Mouse (Mus musculus): ENCODE results near the gene Dennd6b.

Dennd6b gene

DNA sequence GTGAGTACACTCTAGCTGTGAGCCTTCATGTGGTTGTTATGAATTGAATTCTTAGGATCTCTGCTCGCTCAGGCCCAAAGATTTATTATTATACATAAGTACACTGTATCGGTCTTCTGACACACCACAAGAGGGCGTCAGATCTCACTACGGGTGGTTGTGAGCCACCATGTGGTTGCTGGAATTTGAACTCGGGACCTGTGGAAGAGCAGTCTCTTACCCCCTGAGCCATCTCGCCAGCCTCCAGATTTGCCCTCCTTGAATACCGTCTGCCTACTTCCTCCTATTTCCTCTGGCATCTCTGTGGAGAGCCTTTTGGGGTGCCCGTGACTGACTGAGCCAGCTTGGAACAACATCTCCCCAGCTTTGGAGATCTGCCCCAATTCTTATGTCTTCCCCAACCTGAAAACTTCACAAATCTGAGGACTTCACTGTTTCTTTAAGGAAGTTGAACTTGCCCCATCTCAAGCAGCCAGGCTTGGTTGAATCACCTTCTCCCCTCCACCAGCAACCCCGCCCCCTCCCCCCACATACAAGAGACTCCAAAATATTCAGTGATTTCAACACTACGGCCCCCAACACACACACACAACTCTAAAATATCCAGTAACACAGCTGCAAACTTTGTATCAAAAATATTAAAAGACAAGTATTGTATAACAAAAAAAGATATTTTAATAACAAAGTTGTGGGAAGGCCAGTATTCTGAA is 14.6 kb downstream of the Dennd6b start:
- DNase-seq: peak; percentile 52 to 53

DNA sequence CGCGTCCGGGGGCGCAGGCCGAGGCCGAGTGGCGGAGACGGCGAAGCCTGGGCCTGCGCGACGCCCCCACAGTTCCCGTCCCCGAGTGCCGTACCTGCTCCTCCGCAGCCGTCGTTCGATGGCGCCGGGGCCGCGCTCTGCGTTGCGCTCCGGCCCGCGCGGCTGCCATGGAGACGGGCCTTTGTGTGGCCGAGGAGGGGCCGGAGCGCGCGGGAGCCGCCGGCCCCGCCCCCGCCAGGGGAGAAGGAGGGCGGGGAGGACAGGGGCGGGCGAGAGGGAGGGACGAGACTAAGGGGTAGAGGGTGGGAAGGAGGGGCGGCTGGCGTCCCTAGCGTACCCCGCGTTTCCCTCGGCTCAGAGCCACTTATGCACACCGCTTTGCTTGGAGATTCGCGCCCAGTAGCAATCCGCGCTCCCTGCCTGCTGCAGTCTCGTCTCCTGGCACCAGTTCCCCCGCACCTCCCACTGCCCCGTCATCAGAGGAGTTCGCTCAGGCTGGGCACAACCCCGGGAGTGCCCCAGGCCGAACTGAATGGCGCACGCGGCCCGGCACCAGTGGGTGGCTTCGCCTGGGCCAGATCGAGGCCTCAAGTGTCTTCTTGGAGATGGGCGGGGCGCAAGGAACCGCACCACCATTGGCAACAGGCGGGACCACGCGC is 15.6 kb downstream of the Dennd6b start, which contains the start of gene Plxnb2:
Plxnb2 (minus strand) TSS at position 218 of the 659 bp plus-strand sequence.
- DNase-seq: peak; percentile 87 to 93

DNA sequence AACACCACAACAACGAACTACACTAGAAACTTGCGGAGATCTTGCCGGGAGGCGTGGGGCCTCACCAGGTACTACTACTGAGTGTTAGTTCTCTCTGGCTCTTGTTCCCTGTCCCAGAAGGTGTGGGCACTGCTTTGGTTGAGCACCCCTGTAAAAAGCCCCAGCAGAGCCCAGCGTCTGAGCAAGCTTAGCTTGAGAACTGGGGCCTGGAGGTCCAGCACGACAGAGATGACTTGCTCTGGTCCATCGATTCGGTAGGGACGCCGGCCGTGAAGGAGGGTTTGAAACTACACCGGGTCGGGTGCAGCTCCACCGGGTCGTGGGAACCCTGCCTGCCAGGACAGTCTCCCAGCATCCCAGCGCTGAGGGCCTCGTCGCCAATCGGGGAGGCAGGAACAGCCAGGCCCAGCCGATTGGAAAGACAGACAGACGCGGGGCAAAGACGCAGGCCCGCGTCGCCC is 16.2 kb downstream of the Dennd6b start:
- peak in 1 of 2 experiments; percentile 68 for DNase-seq

DNA sequence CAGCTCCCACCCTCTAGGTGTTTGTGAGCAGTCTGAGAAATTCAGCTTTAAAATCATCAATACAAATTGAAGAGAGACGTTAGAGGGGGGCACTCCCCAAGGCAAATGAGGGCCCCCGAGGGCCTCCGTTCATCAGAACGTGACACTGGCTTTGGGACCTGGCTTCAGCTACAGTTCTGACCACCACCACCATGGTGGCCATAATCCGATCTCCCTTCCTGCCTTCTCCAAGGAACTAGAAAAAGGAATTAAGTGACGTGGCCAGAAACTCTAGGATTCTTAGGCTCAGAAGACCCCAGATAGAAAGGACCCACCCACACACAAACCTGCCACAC is 16.7 kb downstream of the Dennd6b start:
- DNase-seq: peak in 1 of 2 experiments; percentile 26

DNA sequence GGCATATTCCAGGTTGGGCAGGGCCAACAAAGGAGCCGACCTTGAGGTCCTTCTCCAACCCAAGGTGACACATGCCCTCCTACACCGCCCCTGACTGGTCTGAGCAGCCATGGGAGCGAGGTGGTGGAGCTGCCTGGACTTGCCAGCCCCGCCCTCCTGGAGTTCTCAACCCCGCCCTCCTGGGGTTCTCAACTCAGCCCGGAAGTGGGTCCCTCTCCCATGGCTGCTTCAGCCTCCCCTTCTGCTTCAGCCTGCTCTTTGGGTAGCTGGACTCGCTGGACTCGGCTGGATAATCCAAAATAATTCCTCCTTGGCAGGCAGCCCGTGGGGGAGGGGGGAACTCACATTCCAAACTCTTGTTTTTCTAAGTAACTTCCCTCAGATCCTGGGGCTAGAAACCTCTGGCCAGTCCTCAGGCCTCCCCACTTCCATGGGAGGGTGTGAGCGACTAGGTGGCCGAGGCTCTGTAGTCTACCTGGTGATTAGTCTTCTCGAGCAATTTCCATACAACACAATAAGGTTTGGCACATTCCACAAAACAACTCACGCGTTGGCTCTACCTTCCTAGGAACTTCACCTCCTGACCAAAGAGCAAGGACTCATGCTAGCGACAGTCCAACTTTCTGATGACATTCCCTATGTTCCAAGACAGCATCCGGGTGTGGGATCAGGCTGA is 17.2 kb downstream of the Dennd6b start:
- DNase-seq: peak; percentile 84

DNA sequence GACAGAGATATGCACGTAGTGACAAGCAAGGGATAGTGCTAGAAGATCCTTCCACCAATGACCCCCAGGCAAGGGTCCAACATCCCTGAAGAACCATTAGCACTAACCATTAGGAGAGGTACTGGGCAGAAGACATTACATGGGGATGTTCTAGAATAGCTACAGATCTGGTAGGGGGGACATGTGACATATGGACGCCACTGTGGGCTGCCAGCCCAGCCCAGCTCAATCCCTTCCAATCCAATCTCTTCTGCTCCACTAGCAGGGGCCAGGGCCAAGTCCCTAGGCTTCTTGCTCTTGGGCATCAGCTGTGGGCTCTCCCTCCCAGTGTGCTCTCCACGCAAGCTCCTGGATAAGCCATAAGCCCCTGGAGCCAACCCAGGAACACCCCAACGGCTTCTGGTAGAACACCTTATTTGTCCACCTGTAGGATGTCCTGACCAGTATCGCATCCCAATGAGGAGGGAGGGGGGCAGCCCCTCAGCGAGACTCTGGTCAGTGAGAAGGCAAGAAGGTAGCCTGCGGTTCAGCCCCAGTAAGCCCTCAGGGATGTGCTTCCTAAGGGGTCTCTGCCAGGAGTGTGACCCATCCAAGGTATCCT is 17.9 kb downstream of the Dennd6b start:
- DNase-seq: peak; percentile 93 to 96

DNA sequence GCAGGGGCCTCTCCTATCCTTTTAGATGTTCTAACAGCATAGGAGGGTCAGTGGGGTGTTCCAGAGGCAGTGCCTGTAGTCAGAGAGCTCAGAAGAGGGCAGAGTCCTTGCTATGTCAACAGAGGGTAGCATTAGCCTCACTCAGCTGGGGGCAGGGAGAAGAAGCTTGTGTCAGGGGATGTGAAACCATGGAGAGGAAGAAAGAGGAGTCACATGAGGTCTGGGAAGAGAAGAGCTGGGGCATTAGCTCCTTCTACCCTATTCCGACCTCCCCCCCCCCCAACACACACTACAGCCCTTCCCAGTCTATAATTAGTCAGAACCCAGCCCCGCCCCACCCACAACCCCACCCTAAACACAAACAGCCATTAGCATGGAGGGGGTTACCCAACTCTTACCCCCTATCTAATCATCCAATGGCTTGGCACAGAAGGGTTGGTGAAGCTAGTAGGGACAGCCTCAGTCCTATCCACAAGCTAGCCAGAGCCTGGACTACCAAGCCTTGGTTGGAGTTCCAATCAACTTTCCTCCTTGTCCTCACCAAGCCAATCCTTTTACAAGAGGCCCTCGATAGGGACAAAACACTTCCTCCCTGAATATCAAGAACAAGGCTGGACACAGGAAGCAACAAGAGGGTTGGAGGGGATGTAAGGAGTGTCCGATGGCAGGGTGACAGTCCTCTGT is 18.6 kb downstream of the Dennd6b start:
- DNase-seq: peak; percentile 34 to 45

DNA sequence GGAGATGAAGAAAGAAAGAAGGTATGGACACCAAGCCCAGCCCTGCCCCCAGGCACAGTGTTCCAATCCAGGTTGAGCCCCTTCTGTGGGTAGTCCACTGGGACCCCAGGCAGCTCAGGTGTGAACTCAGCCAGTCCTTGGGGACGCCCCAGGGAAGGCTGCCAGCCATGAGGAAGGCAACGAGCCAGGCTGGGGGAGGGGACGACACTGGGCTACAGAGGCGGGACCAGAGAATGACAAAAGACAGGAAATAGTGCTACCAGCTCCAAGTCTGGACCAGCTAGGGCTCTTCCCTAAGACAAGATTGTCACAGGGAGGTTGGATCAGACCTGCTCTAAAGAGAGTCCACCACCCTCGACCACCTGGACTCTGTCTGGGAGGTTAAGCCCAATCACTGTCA is 19.2 kb downstream of the Dennd6b start:
- peak; percentile 83 to 88 for DNase-seq

DNA sequence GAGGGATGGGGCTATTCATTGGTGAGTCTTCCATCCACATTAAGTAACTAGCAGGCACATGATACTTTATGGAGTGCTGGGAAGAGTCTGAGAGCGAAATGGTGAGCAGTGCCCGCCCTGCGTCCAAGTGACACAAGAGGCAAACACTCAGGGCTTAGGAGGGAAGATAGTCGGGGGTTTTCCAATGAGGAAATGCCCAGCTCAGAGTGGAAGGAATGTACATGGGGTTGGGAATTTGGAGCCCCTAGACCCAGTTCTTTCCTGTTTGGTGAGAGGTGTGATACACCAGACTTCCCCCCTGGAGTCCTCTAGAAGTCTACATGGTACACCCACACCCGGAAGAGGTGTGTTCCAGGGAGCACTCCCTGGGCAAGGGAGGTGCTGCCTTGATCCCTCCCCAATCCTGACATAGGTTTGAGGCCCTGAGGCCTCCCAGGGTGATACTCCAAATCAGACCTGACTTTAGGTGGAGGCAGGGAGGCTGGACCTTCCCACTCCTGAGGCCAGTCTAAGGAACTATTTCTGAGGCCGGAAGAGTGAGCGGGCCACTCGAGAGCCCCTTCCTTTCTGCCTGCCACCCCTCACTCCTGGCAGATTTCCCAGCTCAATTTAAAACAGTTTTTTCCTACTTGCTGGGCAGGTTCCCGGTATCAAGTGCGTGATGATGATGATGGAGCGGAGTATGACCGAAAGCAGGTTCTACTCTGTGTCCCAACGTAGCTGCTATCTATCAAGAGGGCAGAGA is 20.7 kb downstream of the Dennd6b start:
- DNase-seq: peak in 1 of 2 experiments; percentile 17

DNA sequence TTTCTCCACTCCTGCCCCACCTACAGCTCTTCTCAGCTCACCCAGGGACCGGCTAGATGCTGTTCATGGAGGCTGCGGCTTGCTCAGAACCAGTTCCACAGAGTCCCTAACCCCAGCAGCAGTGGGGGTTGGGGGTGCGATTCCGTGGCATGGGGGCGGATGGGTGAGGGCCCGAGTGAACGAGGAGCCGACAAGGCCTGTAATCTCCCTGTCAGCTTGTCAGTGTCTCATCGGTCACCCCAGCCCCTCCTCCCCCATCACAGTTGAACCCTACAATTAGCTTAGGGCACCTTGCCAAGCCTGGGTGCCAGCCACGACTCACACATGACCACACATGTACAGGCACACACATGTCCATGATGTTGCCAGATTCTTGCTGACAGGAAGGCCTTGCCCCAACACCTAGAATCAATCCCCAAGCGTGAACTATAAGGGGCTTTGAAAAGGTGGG is 21.4 kb downstream of the Dennd6b start:
- DNase-seq: peak; percentile 71 to 73

DNA sequence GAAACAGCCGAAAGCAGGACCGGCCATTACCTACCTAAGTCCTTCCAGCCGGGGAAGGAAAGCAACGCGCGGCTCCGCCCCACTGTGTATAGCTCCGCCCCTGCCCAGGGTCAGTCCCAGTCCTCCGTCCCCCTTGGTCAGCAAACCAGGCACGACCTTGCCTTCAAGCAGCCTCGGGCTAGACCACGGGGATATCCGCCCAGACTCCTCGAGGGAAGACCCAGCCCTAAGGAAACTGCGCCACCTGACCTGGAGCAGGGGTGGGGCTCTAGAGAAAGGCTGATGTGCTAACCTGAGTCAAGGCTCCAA is 22.4 kb downstream of the Dennd6b start:
- peak; percentile 75 to 77 for DNase-seq

DNA sequence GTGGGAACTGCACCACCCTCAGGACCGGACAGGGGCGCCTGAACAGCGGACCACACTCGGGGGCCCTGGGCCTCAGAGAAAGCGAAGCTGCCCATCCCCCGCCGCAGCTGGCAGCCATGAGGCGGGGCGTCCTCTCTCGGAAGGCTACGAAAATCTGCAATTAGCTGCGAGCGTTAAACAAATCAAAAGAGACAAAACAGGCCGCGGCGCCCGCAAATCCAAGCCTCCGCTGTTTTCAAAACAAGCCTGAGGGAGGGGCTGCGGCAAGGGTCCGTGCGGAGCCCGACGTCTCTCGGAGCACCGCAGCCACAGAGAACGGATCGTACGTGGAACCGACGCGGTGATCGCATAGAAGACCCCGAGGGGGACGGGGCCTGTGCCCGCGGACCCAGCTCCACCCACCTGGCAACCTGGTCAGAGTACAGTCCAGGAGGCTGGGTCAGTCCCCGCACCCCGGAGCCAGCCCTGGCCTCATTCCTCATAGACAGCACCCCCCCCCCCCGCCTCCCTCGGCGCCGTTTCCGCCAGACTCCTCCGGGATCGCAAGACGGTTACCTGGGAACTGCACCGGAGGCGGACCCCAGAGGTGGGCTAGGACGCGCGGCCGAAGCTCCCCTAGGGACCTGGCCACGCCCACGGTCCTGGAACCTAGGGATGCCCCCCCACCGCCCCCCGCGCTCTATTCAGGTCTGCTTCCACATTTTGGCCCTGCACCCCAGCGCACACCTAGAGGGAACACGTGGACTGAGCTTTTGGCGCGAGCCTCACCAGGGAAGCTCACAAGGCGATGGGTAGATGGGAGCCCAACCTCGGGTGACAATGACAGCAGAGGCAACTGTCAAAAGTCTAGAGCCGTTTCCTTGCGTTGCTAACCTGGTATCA is 23.0 kb downstream of the Dennd6b start:
- peak; percentile 74 to 78 for DNase-seq

DNA sequence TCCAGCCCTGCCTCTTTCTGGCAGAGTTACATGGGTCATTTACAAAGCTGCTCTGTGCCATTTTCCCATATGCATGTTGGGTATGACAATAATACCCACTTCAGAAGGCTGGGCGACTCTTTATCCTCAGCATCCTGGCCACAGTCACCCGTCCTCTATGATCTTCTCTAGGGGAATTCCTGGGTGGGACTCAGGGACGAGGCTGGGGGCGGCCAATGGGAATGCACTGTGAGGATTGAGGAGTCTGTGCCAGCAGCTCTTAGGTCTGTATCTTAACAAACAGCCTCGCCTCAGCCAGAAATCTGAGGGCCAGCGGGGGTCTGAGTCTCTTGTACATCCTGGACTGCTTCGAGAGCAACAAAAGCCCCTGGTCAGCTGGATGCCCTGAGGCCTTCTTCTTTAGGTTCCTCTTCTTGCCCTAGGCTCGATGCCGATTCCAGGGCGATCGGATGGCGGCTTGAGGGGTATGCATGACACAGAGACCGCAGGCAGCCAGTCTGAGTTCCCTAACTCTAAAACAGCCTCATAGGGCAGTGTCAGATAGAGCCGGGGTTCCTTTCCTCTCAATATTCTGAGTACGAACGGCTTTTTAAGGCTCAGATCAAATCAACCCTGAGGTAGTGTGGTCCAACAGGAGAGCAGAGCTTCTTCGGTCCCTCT is 23.9 kb downstream of the Dennd6b start:
- DNase-seq: peak in 1 of 2 experiments; percentile 53

DNA sequence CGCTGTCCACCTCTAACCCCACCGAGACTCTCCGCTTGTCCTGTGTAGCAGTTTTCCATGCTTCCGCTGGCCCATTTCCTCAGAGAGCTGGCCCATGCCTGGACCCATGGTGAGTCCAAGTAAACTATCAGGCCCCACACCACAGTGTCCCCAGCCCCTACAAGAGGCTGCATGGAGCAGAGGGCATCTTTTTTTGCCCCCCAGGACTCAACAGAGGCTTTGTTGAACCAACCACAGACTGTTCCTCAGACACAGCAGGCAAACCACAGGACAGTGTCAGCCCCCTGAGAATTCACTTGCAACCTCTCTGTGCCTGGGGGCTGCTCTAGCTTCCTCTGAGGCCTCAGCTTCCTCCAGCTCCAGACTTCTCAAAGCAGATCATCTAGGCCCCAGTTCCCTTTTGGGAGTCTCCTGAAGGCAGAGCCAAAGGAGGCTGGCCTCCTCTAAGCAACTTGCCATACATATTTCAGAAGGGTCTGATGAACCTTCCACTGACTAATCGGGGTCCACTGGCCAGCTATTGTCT is 24.7 kb downstream of the Dennd6b start:
- peak in 1 of 2 experiments; percentile 20 for DNase-seq

DNA sequence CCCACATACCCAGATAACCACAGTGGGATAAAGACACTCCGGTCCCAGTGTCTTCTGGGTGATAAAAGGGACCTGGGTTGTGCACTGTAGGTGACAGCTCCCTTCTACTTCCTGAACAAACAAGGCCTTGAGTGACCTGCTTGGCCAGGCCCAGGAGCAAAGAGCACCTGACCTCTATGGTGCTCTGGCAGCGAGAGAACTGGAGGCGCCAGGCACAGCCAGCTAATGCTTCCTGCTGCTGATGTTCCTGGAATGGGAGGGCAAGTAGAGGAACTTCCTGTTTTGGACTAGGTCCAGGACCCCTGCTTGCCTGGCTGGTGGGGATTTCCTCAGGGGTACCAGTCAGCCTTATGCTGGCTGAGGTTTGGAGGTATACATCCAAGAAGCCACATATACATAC is 26.2 kb downstream of the Dennd6b start:
- DNase-seq: no peak

DNA sequence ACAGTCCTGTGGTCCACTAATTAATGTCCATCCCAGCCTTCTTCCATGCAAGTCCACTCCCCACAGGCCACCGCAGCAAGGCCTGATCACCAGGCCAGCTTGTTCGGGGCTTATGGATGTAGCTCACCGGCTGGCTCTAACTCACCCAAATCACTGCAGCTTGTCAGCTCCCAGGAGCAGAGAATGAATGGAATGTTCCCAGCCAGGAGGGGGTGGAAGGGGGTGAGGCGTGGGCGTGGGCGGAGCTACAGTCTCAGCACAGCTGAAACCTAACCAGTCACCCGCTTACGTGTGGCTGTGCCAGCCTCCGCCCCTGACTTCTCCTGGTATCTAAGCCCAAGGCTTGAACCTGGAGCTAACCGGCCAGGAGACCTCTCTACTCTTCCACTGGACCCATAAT is 26.9 kb downstream of the Dennd6b start:
- DNase-seq: peak; percentile 83 to 85

DNA sequence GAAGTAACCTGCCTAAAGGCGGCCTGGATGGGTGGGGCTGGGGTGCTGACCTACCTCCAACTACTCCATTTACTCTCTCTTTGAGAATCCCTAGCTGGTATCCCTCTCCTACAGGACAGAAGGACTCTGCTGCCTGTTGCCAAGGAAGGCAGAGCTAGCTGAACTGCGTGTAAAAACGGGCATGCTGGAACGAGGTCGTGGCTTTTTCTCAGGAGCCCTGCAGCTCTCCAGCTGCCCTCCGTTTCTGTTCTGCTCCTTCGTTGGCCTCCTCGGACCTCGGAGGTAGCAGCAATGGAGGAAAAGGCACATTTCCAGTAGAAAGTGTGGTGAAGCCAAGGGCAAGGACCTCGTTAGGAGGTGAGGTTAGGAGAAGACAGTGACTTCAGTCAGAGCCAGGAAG is 27.4 kb downstream of the Dennd6b start:
- peak; percentile 60 to 65 for DNase-seq

DNA sequence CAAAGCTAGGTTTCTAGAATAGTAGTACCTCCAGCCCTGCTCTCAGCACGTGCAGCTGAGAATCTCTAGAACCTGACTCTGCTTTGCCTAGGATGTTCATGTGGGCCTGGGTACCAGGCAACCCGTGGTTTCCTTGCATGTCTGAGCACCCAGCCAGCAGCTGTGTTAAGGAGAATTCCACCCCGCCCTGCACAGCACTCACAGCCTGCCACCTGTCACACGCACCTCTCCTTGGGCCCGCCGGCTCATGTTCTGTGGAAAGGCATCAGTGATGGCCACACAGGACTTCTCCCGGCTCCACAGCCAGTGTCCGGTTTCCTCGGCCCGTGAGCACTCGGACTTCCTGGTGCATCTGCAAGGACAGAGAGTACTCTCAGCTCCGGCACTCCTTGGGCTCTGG is 30.8 kb downstream of the Dennd6b start:
- no peak for DNase-seq

DNA sequence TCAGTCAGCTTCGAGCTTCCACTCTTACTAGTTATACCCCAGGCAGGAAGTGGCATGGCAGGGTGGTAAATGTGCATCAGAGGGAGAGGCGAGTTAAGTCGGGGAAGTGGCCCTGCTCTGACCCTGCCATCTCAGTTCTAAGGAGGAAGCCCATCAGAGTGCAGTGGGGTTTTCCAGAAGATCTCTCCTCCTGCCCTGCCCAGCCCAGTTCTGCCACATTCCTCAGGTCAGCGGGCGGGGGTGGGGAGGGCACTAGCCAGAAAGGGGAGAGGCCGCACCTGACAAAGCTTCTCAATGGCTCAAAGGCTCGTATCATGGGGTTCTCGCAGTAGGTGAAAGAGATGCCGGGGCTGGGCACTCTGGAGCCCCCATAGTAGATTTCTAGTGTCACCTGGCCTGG is 34.9 kb downstream of the Dennd6b start:
- DNase-seq: no peak

DNA sequence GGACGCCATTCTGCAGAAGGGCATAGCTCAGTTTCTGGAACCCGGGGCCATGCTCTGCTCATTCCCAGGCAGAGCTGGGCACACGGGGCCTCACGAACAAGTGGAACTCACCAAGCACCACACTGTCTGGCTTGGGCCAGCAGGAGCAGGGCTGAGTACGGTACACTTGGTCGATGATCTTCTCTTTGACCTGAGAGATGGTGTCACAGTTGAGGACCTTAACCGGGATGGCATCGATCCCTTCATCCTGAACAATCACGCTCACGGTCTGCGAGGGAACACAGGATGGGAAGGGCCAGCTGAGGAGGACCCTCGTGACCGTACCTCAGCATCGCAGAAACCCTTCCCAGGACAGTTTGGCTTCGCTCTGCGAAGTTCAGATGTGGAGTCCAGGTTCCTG is 37.8 kb downstream of the Dennd6b start:
- DNase-seq: no peak
